8 mouse cellular contexts compared by ENCODE assay signal in genomic region chrX:109013283-109013682, GRCm38 (mm10). TPM values are rescaled to one million over a fixed set of nuclear protein-coding genes. Genes with fewer than 3 reads are reported as not detected.
DNase-seq lines count a peak whose midpoint lies in the region; ATAC-seq and TF ChIP-seq lines count a peak whose summit lies in the region.

Hmgn5 (minus strand) TSS chrX:109013404.

- WGBS in forebrain, embryonic 14.5 days: 34% methylated on average over 25 of the region's 25 CpGs
- 30% methylated on average over 25 of the region's 25 CpGs for WGBS in lung, adult 2 months

- H3K4me2 ChIP-seq in forebrain, embryonic 14.5 days (ENCODE audit: low read length): peak within 1 kb of the TSS; percentile 53

- peak within 1 kb of the TSS; percentile 94 for H3K4me3 ChIP-seq in ES-Bruce4 (ENCODE audit: low read depth, low read length)
- H3K4me3 ChIP-seq in forebrain, embryonic 14.5 days (ENCODE audit: low read depth, low read length): peak within 1 kb of the TSS; percentile 41
- H3K4me3 ChIP-seq in lung, adult 2 months (replicated peaks; ENCODE audit: extremely low read depth, low read depth, low read length): peak within 1 kb of the TSS; percentile 58

- no peaks in the 10 kb centered on the region for H3K27me3 ChIP-seq in ES-Bruce4 (ENCODE audit: control insufficient read depth, insufficient read depth, low read length, poor library complexity, severe bottlenecking)
- H3K27me3 ChIP-seq in forebrain, embryonic 14.5 days (replicated peaks; ENCODE audit: control insufficient read depth, insufficient read depth, low read length): no peaks in the 10 kb centered on the region

- H3K9me3 ChIP-seq in ES-Bruce4 (replicated peaks; ENCODE audit: control insufficient read depth, insufficient read depth, low read length, poor library complexity, severe bottlenecking): no peaks in the 10 kb centered on the region
- no peaks in the 10 kb centered on the region for H3K9me3 ChIP-seq in forebrain, embryonic 14.5 days (replicated peaks; ENCODE audit: control insufficient read depth, low read length)

- H3K4me1 ChIP-seq in ES-Bruce4 (ENCODE audit: control insufficient read depth, insufficient read depth, low read length): no peaks in the 10 kb centered on the region
- H3K4me1 ChIP-seq in forebrain, embryonic 14.5 days (ENCODE audit: control insufficient read depth, insufficient read depth, low read length): no peaks in the 10 kb centered on the region
- H3K4me1 ChIP-seq in lung, adult 2 months (ENCODE audit: control insufficient read depth, insufficient read depth, low read length): no peaks in the 10 kb centered on the region

- no peaks in the 10 kb centered on the region for H3K36me3 ChIP-seq in ES-Bruce4 (ENCODE audit: control insufficient read depth, insufficient read depth, low read length, poor library complexity, severe bottlenecking)
- H3K36me3 ChIP-seq in forebrain, embryonic 14.5 days (ENCODE audit: control insufficient read depth, insufficient read depth, low read length): no peaks in the 10 kb centered on the region

- DNase-seq in forebrain, embryonic 14.5 days (ENCODE audit: low spot score): peak; percentile 96
- DNase-seq in heart, postnatal 14 days: peak; percentile 93
- peak; percentile 84 to 95 for DNase-seq in layer of hippocampus, adult 18-20 months (ENCODE audit: low spot score in 2 of 2)
- DNase-seq in lung, adult 2 months: peak; percentile 87
- peak; percentile 79 to 91 for DNase-seq in thymus, adult 18-20 months

- H3K9ac ChIP-seq in ES-Bruce4 (ENCODE audit: low read depth, poor library complexity, severe bottlenecking): peak within 1 kb of the TSS; percentile 74
- peak within 1 kb of the TSS; percentile 54 for H3K9ac ChIP-seq in forebrain, embryonic 14.5 days (ENCODE audit: low read length)

- no peak for TF ChIP-seq EP300 in ES-Bruce4 (IDR thresholded peaks at IDR 0.05; ENCODE audit: insufficient read depth, low read depth, low read length)

- peak; percentile 98 for ATAC-seq in cerebellum, adult (ENCODE audit: insufficient number of reproducible peaks, low FRiP score, low TSS enrichment)
- peak; percentile 98 for ATAC-seq in forebrain, embryonic 14.5 days
- ATAC-seq in neutrophil, adult 5-6 weeks (ENCODE audit: extremely low read depth, insufficient number of reproducible peaks, low FRiP score, poor library complexity, severe bottlenecking): peak; percentile 98

- H3K27ac ChIP-seq in ES-Bruce4 (ENCODE audit: insufficient read depth, low read length): peak within 1 kb of the TSS; percentile 92
- peak within 1 kb of the TSS; percentile 59 for H3K27ac ChIP-seq in forebrain, embryonic 14.5 days (ENCODE audit: low read depth, low read length)

- TF ChIP-seq CTCF in ES-Bruce4 (IDR thresholded peaks at IDR 0.05; ENCODE audit: low read depth, low read length): no peak
- TF ChIP-seq CTCF in lung, adult 2 months (IDR thresholded peaks at IDR 0.05; ENCODE audit: insufficient read depth, low read length): no peak

- intact Hi-C loops in heart, postnatal 14 days (cut with DNase I): loop anchor here (5.0 to 10.0 kb wide), 2 partner anchors 181 to 1198 kb away; partner anchors contain the start of genes 2610002M06Rik and Brwd3

- no peak for TF ChIP-seq POLR2A in ES-Bruce4 (IDR thresholded peaks at IDR 0.05; ENCODE audit: insufficient read depth, low read length)
- TF ChIP-seq POLR2A in lung, adult 2 months (IDR thresholded peaks at IDR 0.05; ENCODE audit: borderline replicate concordance, extremely low read depth, low read depth, low read length): peak; percentile 72; the same call in 1 of the 2 replicates

RNA-seq across cellular contexts. Expression of gene Hmgn5, which starts in this region (rescaled TPM):
- polyA plus RNA-seq in ES-Bruce4 (2011; ENCODE audit: insufficient read depth, insufficient read length, low read depth, missing spikeins): 23.2 and 28.0 TPM in 2 replicates
- polyA plus RNA-seq in forebrain, embryonic 14.5 days (2014; fragmentation: Nextera tagmentation; extraction: Ambion mirVana): 13.3 and 14.8 TPM in 2 replicates
- 1 to 10 TPM; 5.5 to 5.6 TPM for total RNA-seq in heart, postnatal 14 days (2021)
- total RNA-seq in layer of hippocampus, adult 18-20 months (2021): 1 to 10 TPM; 9.0 to 9.6 TPM
- polyA plus RNA-seq in lung, adult 2 months (2012; rRNA removed): 0.36 and 0.69 TPM in 2 replicates
- 9.9 and 10.8 TPM in 2 replicates for total RNA-seq in neutrophil, adult 5-6 weeks (2017)

Comparison
In these comparisons a context has a peak if more than half of its experiments do, and no peak if none do; other contexts are left out.
1. Peak in every context shown above with its lines: DNase-seq, ATAC-seq, H3K4me3 ChIP-seq and H3K27ac ChIP-seq.
2. Peak in DNase-seq and H3K4me3 ChIP-seq in lung, adult 2 months; RNA of the gene not detected or under 1 TPM.
3. H3K4me3 ChIP-seq: peak in every context shown above with its lines; median percentile 94 in ES-Bruce4; 58 in lung, adult 2 months; 41 in forebrain, embryonic 14.5 days.